Mouse (Mus musculus) granulocyte monocyte progenitor cell, adult 5-6 weeks (primary cell): ENCODE results near the gene Fnip1. TPM values are rescaled to one million over a fixed set of nuclear protein-coding genes. Genes with fewer than 3 reads are reported as not detected.

Source experiments
- ATAC-seq: replicated peaks from 2 replicates; pipeline ENCODE4 v1.8.0; 2016; ENCODE audit warnings: mild to moderate bottlenecking, moderate TSS enrichment, inconsistent platforms; ENCODE audit not compliant: poor library complexity, severe bottlenecking
- total RNA-seq, 2 experiments: library from RNA; stranded (forward) in 1 of 2; stranded (reverse) in 1 of 2; fragments of 200-712, 200-1000 nt in 1 of 2; fragments of >200 nt in 1 of 2; fragmentation: Nextera tagmentation in 1 of 2; gene quantifications; 2 replicates each; pipeline ENCODE4 v1.2.3; 2014 to 2017

Fnip1 gene
- total RNA-seq, 2 experiments from 2014 or later, result 16.9 to 28.8 TPM

DNA sequence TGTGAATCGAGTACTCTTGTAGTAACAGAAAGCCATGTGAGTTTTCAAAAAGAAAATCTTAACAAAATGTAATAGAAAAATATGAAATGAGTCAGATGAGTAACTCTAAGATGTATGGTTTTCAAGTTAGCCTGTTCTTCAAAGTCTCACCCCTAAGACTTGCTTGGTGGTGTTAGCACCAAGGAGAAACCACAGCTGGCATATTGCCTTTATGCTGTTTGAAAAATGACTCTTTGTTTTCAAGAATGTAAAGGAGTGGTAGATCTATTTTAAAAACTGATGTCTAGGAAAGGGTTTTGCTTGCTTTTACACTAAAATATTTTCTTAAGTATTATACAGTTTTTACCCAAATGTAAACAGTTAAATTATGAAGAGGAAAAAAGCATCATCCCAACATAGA is 16.5 kb downstream of the Fnip1 start:
- ATAC-seq, result no peak

DNA sequence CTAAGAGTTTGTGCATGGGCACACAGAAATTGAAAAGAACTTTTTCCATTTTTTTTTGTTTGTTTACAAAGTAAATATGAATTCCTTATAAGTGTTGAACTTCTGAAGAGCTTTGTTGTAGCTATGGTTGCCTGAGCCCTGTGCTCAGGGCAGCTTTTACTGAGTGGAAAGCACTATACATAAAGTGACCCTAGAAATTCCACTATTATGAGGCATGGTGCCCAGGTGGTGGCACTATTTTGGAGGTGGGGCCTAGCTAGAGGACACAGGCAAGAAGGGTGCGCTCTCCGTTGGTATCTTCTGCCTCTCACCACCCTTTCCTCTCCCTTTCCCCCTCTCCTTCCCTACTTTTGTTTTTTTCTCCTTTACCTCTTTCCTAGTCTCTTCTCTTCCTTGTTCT is 18.9 kb downstream of the Fnip1 start:
- ATAC-seq, result no peak

DNA sequence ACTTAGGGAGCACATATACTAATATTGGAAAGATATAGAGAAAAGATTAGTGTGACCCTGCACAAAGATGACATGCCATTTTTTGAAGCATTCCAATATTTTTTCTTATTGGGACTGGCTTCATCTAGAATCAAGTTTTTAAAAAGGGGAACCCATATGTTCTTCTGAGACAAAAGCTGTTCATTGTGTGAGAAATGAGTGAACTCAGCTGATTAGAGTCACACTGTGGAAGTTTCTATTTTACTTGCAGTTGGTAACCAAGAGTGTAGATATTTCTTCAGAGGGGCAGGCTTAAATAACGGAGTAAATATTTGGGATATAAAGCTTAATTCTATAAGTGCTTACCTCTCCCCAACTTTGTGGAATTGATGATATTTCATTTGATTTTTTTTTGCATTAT is 20.2 kb downstream of the Fnip1 start:
- no peak for ATAC-seq

DNA sequence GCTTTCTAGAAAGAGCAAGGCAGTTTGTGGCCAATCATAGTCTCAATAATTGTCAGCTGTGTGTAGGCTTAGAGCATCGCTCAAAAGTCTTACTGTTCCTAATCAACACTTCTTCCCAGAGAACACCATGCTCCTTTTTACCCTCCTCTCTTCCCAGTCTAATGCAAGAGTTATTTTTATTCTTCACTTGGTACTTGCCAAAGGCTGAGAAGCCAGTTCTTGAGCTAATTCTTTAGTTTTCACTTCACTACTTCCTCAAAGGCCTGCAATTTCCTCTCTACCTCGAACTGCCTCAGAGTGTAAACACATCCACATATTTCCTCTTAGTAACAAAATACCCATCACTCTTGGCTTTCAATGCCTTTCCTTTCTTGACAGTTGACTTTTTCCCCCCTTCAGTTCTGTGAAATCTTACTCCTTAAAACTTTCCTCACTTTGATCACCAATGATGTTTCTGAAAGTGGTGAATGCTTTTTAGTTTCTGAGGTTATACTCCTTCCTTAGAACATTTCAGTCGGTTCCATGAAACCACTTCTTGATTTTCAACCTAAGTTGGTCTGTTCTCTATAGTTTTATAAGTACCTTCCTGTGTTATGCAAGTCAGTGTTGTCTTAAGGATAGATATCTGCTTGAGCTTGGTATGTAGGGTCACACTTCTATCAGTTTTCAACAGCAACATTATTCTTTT is 26.7 kb downstream of the Fnip1 start:
- ATAC-seq, result peak; percentile 79

DNA sequence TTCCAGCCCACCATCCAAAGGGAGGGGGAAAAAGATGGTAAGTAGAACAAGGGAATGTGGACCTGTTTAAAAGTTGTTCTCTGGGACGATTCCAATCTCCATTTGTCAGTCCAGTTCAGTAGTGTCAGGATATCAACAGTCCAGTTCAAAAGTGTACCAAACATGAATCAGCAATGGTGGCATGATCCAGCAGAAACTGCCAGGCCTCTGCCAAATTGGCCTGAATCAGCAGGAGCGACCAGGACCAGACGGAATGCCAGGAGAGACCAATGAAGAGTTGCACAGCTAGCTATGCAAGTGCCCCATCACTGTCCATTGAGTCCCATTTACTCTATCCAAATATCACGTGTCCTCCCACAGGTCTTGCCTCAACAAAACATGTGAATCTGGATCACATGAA is 34.2 kb downstream of the Fnip1 start:
- no peak for ATAC-seq

DNA sequence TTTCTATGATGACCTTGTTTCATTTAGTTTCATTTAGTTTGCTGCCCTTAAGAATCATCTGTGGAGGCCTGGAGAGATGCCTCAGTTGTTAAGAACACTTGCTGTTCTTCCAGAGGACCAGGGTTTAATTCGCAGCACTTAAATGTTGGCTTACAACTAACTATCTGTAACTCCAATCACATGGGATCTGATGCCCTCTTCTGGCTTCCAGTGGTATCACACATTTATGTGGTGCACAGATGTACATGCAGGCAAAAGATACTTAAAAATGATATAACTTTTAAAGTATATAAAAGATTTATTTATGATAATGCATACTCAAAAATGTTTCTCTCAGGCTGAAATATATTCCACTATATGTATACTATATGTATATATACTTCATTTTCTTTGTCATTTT is 40.4 kb downstream of the Fnip1 start:
- no peak for ATAC-seq

DNA sequence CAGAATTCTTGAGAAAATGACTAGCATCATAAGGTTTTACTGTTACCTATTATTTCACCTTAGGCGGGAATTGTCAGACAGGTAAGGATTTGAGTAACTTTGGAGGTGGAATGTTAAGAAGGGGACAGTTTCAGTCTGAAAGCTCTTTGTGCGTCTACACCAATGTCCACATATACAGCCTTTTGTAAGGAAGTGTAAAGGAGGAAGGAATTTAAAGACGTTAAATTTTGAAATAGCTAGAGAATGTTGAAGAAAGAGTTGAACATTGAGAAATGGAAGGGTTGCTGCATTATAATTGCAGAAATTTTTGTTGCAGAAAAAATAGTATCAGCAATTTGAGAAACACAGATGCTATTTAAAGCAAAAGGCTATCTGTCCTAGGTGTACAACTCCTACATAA is 48.0 kb downstream of the Fnip1 start:
- ATAC-seq, result peak; percentile 81

DNA sequence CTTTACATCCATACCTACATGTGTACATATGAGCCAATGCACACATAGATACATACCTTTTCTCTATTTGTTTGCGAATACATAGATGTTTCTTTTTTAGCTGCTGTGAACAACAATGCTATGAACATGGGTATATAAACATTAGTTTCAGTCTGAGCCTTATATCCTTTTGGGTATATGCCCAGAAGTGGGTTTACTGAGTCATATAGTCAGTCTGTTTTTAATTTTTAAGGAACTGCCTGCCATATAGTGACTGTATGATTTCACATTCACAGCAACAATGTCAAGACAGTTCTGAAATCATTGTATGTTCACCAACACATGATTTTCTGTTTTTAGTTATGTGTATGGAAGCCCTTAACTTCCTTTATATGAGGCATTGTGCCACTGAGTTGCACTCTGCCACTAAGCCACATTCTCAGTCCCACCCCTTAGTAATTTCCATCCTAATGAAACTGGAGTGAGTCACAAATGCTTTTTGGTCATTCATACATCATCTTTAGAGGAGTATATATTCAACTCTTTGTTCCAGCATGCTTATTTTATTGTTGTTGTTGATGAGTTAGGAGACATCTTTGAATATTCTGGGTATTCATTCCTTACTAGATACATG is 54.1 kb downstream of the Fnip1 start:
- ATAC-seq, result peak; percentile 82

DNA sequence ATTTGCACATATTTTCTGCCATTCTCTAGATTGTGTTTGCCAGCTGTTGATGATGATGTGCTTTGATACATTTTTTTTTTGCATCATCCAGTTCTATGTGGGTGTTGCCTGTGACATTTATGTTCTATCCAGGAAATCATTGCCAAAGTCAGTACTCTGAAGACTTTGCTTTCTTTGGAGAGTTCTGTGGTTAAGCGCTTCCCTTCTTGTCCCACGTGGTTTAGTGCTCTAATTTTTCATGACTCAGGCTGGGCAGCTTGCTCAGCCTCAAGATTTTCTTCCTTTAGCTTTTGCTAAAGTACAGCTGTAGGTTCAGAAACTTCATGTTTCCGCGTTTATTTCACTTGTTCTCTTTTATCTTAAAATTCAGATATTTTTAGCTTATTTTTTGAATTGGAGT is 54.6 kb downstream of the Fnip1 start:
- ATAC-seq, result peak; percentile 93

DNA sequence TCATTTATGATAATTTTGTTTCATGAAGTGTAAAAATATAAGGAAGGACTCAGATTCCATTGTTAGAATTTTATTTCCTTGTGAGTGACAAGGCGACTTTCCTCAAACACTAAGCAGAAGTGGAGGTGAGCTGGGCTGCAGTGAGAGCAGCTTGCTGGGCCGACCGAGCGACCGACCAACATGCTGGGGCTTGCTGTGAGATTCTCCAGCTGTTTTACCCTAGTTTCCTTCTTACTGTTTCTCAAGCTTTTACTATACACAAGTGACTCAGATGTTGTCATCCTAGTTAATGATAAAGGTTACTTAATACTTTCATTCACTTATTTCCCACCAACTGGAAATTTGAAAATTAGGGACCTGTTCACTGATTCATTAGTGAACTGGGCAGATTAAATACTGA is 61.8 kb downstream of the Fnip1 start:
- ATAC-seq, result no peak

DNA sequence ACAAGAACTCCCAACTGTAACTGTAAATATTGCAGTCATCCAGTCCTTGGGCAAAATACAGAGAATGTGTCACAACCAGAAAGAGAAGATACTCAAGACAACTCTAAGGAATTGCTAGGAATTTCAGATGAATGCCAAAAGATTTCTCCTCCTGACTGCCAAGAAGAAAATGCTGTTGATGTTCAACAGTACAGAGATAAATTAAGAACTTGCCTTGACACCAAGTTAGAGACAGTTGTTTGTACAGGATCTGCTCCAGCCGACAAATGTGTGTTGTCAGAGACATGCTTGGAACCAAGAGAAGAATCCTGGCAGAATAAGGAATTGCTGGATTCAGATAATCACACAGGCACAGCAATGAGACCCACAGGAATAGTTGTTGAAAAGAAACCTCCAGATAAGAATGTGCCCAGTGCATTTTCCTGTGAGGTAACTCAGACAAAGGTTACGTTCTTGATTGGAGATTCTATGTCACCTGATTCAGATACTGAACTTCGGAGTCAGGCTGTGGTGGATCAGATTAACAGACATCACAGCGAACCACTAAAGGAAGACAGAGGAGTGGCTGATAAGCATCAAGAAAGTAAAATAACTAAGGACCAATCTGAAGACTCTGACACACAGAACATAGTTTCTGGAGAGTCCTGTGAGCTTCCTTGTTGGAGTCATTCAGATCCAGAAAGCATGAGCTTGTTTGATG is 64.7 kb downstream of the Fnip1 start:
- no peak for ATAC-seq

DNA sequence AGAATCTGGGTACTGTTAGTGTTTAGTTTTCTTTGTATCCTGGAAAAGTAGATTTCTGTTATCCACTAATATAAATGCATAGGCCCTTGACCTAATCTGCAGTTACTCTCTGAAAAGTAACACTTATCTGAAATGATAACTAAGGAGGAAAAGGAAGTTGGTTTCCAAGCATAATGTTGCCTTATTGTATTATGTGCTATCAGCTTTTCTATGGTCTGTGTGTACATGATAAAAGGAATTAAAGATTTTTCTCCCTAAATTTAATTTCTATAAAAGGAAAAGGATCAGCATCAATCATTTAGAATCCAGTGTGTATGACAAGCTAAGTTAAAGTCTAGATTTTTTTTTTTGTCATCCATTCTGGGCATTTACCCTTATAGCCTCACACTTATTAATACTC is 75.6 kb downstream of the Fnip1 start:
- no peak for ATAC-seq

DNA sequence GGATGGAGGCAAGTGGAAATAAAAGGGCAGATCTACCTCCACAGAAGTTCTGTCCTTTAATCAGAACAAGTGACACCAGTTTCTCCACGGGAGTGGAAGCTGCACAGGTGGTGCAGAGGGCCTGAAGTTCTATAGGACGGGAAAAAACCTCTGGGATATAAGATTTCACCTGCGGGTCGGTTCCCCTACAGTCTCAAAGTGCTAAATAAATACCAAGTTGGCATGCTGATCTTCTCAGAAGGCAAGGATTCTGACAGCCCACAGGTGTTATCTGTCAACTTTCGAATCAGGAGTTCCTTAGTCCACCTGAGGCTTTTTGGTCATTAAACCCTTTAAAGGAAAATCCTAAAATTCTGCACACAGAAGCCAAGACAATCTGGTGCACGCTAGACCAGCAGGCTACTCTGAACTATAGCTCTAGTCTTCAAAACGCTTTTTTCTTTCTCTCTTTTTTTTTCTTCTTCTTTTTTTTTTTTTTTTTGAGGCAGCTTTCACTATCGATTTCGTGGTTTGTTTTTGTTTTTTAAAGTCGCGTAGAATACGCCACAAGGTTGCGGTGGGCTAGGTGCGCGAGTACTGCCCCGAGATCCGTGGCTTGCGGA is 84.0 kb downstream of the Fnip1 start:
- no peak for ATAC-seq

DNA sequence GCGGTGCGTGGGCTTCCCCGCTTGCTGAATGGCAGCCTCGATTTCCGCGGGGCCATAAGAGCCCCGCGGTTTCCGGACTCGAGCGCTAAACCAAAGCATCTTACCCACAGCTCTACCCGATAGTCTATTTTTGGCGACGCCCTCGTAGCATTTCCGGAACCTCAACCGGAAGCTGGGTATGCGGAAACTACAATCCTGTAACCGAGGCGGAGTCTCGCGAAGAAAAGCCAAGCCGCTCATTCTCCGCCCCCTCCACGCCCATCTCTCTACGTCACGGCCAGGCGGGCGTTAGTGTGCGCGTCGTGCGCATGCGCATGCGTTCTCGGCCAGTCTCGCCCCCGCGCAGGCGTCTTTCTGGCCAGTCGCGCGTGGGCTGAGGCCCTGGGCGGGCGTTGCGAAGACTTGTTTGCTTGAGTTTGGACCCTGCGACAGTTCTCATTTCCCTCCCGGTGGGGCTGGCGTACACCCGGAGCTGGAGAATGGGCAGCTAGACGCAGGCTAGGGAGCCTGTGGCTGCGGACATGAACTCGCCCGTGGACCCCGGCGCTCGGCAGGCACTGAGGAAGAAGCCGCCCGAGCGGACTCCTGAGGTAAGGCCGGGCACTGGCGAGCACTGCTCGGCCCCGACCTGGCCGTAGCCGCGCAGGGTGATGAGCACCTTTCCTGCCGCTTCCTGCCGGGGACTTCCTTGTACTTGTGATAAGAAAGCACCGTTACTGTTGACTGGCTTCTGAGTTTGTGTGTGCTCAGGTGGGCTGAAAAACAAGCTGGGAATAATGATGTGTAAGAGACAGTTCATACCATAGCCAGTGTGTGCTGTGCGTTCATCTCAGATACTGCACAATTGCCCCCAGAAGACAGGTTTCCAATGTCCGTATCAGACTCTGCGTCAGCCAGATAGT is 84.8 kb downstream of the Fnip1 start, which contains the start of gene Rapgef6:
TSS of gene Rapgef6 (plus strand) at position 319 of the 902 bp plus-strand sequence.
- peak; percentile 93 for ATAC-seq

DNA sequence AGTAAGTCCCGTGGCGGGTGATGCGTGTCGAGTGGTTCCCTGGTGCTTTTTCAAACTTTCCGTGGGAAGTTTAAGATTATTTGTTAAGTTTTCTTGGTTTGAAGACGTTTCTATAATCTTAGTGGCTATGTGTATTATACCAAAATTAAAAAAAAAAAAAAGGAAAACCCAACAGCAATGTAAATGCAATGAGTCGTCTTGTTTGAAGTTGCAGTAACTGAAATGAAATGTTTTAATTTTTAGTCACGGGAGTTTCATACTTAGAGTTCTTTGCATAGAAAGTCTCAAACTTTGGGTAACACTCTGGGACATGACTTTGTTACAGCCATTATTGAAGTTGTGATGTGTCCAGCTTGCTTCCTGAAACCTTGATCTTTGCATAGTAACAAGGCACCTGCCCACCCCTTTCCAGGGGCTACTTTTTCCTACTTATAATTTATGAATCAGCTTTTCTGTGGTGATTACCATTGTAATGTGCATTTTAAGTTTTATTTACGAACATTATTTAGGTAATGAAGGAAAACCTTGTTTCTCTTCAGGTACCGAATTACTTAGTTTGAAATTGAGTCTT is 85.5 kb downstream of the Fnip1 start:
- ATAC-seq, result no peak

DNA sequence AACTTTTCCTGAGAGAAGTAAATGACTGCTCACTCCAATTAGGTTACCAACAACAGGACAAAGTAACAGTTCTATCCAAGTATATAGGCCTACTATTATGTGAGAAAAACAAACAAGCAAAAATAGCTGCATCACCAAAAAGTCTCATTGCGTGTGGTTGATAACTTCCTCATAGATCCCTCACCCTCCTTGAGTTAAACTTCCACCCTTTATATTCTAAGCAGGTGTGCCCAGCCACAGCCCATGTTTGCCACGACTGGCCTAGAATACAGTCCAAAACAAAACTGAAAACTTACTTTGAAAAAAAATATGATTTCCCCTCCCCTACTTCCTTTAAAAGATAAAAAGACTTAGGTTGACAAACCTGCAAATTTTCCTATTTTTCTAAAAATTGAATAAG is 90.0 kb downstream of the Fnip1 start:
- ATAC-seq, result no peak

DNA sequence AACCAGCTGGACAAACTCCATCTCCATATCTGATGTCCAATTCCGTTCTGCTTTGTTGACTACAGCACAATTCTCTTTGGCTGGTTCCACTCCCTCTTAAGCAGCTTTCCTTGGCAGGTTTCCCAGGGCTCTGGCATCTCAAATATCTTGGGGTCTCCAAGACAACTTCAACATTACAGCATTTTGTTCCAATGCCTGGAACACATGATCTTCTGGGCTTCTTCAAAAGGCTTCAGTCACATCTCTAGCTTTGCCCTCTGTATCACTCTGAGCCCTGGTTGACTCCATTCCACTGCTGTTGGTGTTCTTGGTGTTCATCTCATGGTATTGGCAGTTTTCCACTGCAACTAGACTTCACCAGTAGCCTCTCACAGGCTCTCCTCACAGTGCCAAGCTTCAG is 92.4 kb downstream of the Fnip1 start:
- ATAC-seq, result no peak

DNA sequence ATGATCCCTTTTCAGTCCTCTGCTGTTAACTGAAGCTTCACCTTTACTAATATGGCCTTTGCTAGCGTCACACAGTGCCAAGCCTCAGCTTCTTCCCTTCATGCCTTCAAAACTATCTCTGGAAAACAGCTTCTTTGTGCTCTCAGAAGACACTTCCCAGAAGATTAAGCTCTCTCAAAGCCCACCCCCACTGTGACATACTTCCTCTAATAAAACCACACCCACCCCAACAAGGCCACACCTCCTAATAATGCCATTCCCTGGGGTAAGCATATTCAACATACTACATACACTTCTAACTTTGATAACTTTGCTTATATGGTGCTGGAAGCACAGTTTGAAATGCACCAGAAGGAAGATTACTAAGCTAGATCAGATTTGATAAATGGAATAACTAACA is 92.9 kb downstream of the Fnip1 start:
- no peak for ATAC-seq

DNA sequence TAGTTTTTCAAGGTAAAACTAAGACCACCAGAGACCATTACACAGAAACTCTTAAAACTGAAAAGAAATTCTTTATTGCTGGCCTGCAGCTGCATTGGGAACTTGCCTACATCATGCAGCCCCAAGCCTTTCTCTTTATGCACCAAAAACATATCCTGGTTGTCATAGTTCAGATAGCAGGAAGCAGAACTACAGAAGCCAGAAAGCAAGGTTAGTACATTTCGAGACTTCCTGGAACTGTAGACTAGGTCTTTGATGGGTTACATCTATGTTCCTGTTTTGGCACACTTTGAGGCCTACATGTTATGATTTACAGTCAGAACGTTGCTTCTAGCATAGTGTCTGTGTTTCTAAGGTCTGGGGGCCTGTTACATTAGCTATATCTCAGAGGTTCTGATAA is 95.8 kb downstream of the Fnip1 start:
- ATAC-seq, result peak; percentile 86

DNA sequence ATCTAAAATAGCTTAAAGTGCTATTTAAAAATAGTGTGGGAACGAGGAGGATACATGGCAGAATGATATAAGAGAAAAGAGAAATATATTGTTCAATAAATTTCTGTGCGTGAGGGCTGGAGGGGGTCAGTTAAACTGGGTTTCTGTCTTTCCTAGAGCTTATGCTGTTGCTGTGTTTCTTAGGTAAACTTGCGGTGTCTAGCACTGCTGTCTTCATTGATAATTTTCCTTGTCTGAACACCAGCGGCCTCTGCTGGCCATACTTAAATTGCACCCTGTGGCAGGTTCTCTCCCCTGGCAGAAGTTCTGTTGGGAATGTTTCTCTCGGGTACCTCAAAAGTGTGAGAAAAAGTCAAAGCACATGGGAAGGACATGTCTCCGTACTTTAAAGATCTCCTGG is 96.9 kb downstream of the Fnip1 start:
- peak; percentile 76 for ATAC-seq
